Mouse (Mus musculus) liver, embryonic 12.5 days (tissue): ENCODE results near the gene Plekhg5. TPM values are rescaled to one million over a fixed set of nuclear protein-coding genes. Genes with fewer than 3 reads are reported as not detected.
A peak's percentile ranks its signal among the peaks of the same experiment; 100 is the strongest.

ENCODE experiments used
- ATAC-seq: fragments of 200-750 bp; cut with Nextera tagmentation; 2 replicates; pipeline ENCODE4 v1.8.0; 2017; ENCODE audit warnings: moderate number of reproducible peaks, mild to moderate bottlenecking, moderate library complexity
- H3K27ac ChIP-seq: fragments of 300-500 bp; sonication (generic); 2 replicates; pipeline ENCODE4 v1.5.1; 2016; ENCODE audit warnings: mild to moderate bottlenecking
- H3K27me3 ChIP-seq: fragments of 300-500 bp; sonication (generic); replicated peaks from 2 replicates; pipeline ENCODE4 v1.6.1; 2016; ENCODE audit warnings: mild to moderate bottlenecking, moderate library complexity
- H3K36me3 ChIP-seq: fragments of 300-500 bp; sonication (generic); 2 replicates; pipeline ENCODE4 v1.6.1; 2016; ENCODE audit warnings: mild to moderate bottlenecking, moderate library complexity
- H3K4me1 ChIP-seq: fragments of 300-500 bp; sonication (generic); 2 replicates; pipeline ENCODE4 v1.6.1; 2016
- H3K4me2 ChIP-seq: fragments of 300-500 bp; sonication (generic); 2 replicates; pipeline ENCODE4 v1.6.1; 2016; ENCODE audit warnings: mild to moderate bottlenecking, moderate library complexity
- H3K4me3 ChIP-seq: fragments of 300-500 bp; sonication (generic); 2 replicates; pipeline ENCODE4 v1.5.1; 2016; ENCODE audit warnings: mild to moderate bottlenecking, moderate library complexity
- H3K9ac ChIP-seq: fragments of 300-500 bp; sonication (generic); 2 replicates; pipeline ENCODE4 v1.6.1; 2016; ENCODE audit warnings: mild to moderate bottlenecking, moderate library complexity
- H3K9me3 ChIP-seq: fragments of 300-500 bp; sonication (generic); replicated peaks from 2 replicates; pipeline ENCODE4 v1.6.1; 2016; ENCODE audit warnings: mild to moderate bottlenecking, moderate library complexity
- WGBS: fragments of 180-500 bp; shearing (Covaris S2); methylation state at CpG from one replicate; pipeline ENCODE4 v1.1.7; 2016; ENCODE audit not compliant: insufficient replicate concordance; 5-methylcytosine and 5-hydroxymethylcytosine counted together
- polyA plus RNA-seq: library from polyadenylated mRNA; unstranded; fragments of >200 nt; fragmentation: Nextera tagmentation; extraction: Ambion mirVana; gene quantifications from 2 replicates; pipeline ENCODE4 v1.2.1, GENCODE M21; 2016

The Plekhg5 gene
- polyA plus RNA-seq, 1 experiment from 2014 or later, result 7.7 TPM

GRCm38 (mm10) chr4:152145473-152145872, 73.2 kb downstream of the Plekhg5 start:
- Histone ChIP-seq H3K4me2 (no peak overlapping the region), H3K4me1 (peaks cover 11% of the 10 kb centered on the region), H3K27me3 (peaks cover 79% of the 10 kb centered on the region), H3K27ac (no peak overlapping the region), H3K36me3 (no peaks in the 10 kb centered on the region), H3K9me3 (no peaks in the 10 kb centered on the region), H3K9ac (no peak overlapping the region), H3K4me3 (no peak overlapping the region)
- WGBS, result 44% methylated on average over 10 of the region's 10 CpGs
- ATAC-seq, result no peak

- H3K36me3 ChIP-seq, result no peaks in the 10 kb centered on the region
- H3K4me2 ChIP-seq, result no peak overlapping the region
- H3K4me1 ChIP-seq, result peaks cover 17% of the 10 kb centered on the region
- ATAC-seq, result no peak
- no peaks in the 10 kb centered on the region for H3K9me3 ChIP-seq
- peaks cover 80% of the 10 kb centered on the region for H3K27me3 ChIP-seq
- H3K27ac ChIP-seq, result no peak overlapping the region
- H3K9ac ChIP-seq, result no peak overlapping the region
- H3K4me3 ChIP-seq, result no peak overlapping the region
- 59% methylated on average over 11 of the region's 11 CpGs for WGBS
These were observed 73.9 kb downstream of the Plekhg5 start for GRCm38 (mm10) chr4:152146033-152146827.

GRCm38 (mm10) chr4:152150546-152150945, 78.2 kb downstream of the Plekhg5 start:
- no peak overlapping the region for H3K4me3 ChIP-seq
- no peak overlapping the region for H3K27ac ChIP-seq
- WGBS, result 36% methylated on average over 4 of the region's 4 CpGs
- H3K9ac ChIP-seq, result no peak overlapping the region
- no peak for ATAC-seq
- H3K4me2 ChIP-seq, result no peak overlapping the region
- no peaks in the 10 kb centered on the region for H3K36me3 ChIP-seq
- H3K27me3 ChIP-seq, result peaks cover 94% of the 10 kb centered on the region
- H3K9me3 ChIP-seq, result no peaks in the 10 kb centered on the region
- peaks cover 45% of the 10 kb centered on the region for H3K4me1 ChIP-seq

GRCm38 (mm10) chr4:152151451-152151965, 79.2 kb downstream of the Plekhg5 start:
- ATAC-seq, result peak; percentile 13; the same call in 1 of the 2 replicates
- Histone ChIP-seq H3K9ac (peak overlapping the region; percentile 44), H3K9me3 (no peaks in the 10 kb centered on the region), H3K4me3 (peak overlapping the region; percentile 56), H3K27ac (no peak overlapping the region), H3K36me3 (no peaks in the 10 kb centered on the region), H3K27me3 (peaks cover 91% of the 10 kb centered on the region), H3K4me1 (peaks cover 42% of the 10 kb centered on the region), H3K4me2 (peak overlapping the region; percentile 89)
- 15% methylated on average over 7 of the region's 7 CpGs for WGBS

- H3K36me3 ChIP-seq, result no peaks in the 10 kb centered on the region
- ATAC-seq, result peak; percentile 72
- H3K27ac ChIP-seq, result no peak within 1 kb of the TSS
- H3K4me3 ChIP-seq, result peak within 1 kb of the TSS; percentile 56
- H3K4me2 ChIP-seq, result peak within 1 kb of the TSS; percentile 89
- H3K9me3 ChIP-seq, result no peaks in the 10 kb centered on the region
- H3K9ac ChIP-seq, result peak within 1 kb of the TSS; percentile 44
- WGBS, result under 1% methylated on average over 57 of the region's 57 CpGs
- peaks cover 42% of the 10 kb centered on the region for H3K4me1 ChIP-seq
- H3K27me3 ChIP-seq, result peaks cover 89% of the 10 kb centered on the region
These were observed 79.8 kb downstream of the Plekhg5 start, which contains the start of gene Espn for GRCm38 (mm10) chr4:152151966-152152544. TSS of gene Espn (minus strand) at chr4:152152371.

- peaks cover 89% of the 10 kb centered on the region for H3K27me3 ChIP-seq
- WGBS, result 2% methylated on average over 23 of the region's 23 CpGs
- H3K36me3 ChIP-seq, result no peaks in the 10 kb centered on the region
- H3K4me2 ChIP-seq, result peak overlapping the region; percentile 55
- peak overlapping the region; percentile 27; the same call in 1 of the 2 replicates for H3K4me3 ChIP-seq
- peak; percentile 27; the same call in 1 of the 2 replicates for ATAC-seq
- H3K4me1 ChIP-seq, result peaks cover 53% of the 10 kb centered on the region
- no peaks in the 10 kb centered on the region for H3K9me3 ChIP-seq
- H3K9ac ChIP-seq, result no peak overlapping the region
- no peak overlapping the region for H3K27ac ChIP-seq
These were observed 81.5 kb downstream of the Plekhg5 start for GRCm38 (mm10) chr4:152153771-152154177.

GRCm38 (mm10) chr4:152155019-152155418, 82.7 kb downstream of the Plekhg5 start:
- Histone ChIP-seq H3K4me3 (no peak overlapping the region), H3K9me3 (no peaks in the 10 kb centered on the region), H3K9ac (no peak overlapping the region), H3K27me3 (peaks cover 89% of the 10 kb centered on the region), H3K27ac (no peak overlapping the region), H3K36me3 (no peaks in the 10 kb centered on the region), H3K4me2 (no peak overlapping the region), H3K4me1 (peaks cover 65% of the 10 kb centered on the region)
- ATAC-seq, result no peak
- 57% methylated on average over 4 of the region's 4 CpGs for WGBS

GRCm38 (mm10) chr4:152157779-152158584, 85.7 kb downstream of the Plekhg5 start:
- Histone ChIP-seq H3K9me3 (no peaks in the 10 kb centered on the region), H3K9ac (peak overlapping the region; percentile 44), H3K27ac (no peak overlapping the region), H3K4me2 (peak overlapping the region; percentile 72), H3K36me3 (no peaks in the 10 kb centered on the region), H3K4me3 (peak overlapping the region; percentile 48), H3K27me3 (peaks cover 89% of the 10 kb centered on the region), H3K4me1 (peaks cover 38% of the 10 kb centered on the region)
- 11% methylated on average over 21 of the region's 21 CpGs for WGBS
- no peak for ATAC-seq

GRCm38 (mm10) chr4:152158585-152159284, 86.4 kb downstream of the Plekhg5 start, which contains the start of gene Hes2:
TSS of gene Hes2 (plus strand) at chr4:152158867.
- Histone ChIP-seq H3K4me1 (peaks cover 30% of the 10 kb centered on the region), H3K4me3 (peak within 1 kb of the TSS; percentile 48), H3K9me3 (no peaks in the 10 kb centered on the region), H3K9ac (peak within 1 kb of the TSS; percentile 44), H3K4me2 (peak within 1 kb of the TSS; percentile 72), H3K27me3 (peaks cover 83% of the 10 kb centered on the region), H3K27ac (no peak within 1 kb of the TSS), H3K36me3 (no peaks in the 10 kb centered on the region)
- peak; percentile 34; the same call in 1 of the 2 replicates for ATAC-seq
- WGBS, result 4% methylated on average over 35 of the region's 35 CpGs

- H3K9ac ChIP-seq, result no peak overlapping the region
- H3K9me3 ChIP-seq, result no peaks in the 10 kb centered on the region
- peak overlapping the region; percentile 72 for H3K4me2 ChIP-seq
- no peaks in the 10 kb centered on the region for H3K36me3 ChIP-seq
- 3% methylated on average over 19 of the region's 19 CpGs for WGBS
- peak overlapping the region; percentile 48 for H3K4me3 ChIP-seq
- H3K4me1 ChIP-seq, result peaks cover 25% of the 10 kb centered on the region
- H3K27ac ChIP-seq, result no peak overlapping the region
- peaks cover 84% of the 10 kb centered on the region for H3K27me3 ChIP-seq
- ATAC-seq, result no peak; the same call in 1 of the 2 replicates
These were observed 87.0 kb downstream of the Plekhg5 start for GRCm38 (mm10) chr4:152159285-152159678.

GRCm38 (mm10) chr4:152160748-152161147, 88.5 kb downstream of the Plekhg5 start:
- ATAC-seq, result no peak
- peaks cover 85% of the 10 kb centered on the region for H3K27me3 ChIP-seq
- H3K4me2 ChIP-seq, result no peak overlapping the region

More at GRCm38 (mm10) chr4:152160748-152161147, 88.5 kb downstream of the Plekhg5 start:
- no peaks in the 10 kb centered on the region for H3K36me3 ChIP-seq
- 28% methylated on average over 4 of the region's 4 CpGs for WGBS
- no peaks in the 10 kb centered on the region for H3K9me3 ChIP-seq
- no peak overlapping the region for H3K4me3 ChIP-seq
- no peak overlapping the region for H3K9ac ChIP-seq
- H3K27ac ChIP-seq, result no peak overlapping the region
- H3K4me1 ChIP-seq, result peaks cover 28% of the 10 kb centered on the region
